Comparison of ENCODE assay signal across 8 mouse cellular contexts in genomic region chr1:125435369-125436135, GRCm38 (mm10). TPM values are rescaled to one million over a fixed set of nuclear protein-coding genes. Genes with fewer than 3 reads are reported as not detected.
A peak's percentile ranks its signal among the peaks of the same experiment; 100 is the strongest.
DNase-seq lines count a peak whose midpoint lies in the region; ATAC-seq lines count a peak whose summit lies in the region.

Actr3 (minus strand) TSS chr1:125435727.

- H3K36me3 ChIP-seq in forebrain, embryonic 14.5 days (ENCODE audit: control insufficient read depth, insufficient read depth, low read length), result no peaks in the 10 kb centered on the region
- no peaks in the 10 kb centered on the region for H3K36me3 ChIP-seq in neural tube, embryonic 15.5 days

- peak; percentile 100 for DNase-seq in ES-CJ7 (ENCODE audit: low read depth, low spot score)
- DNase-seq in cerebellum, adult 11 months, result peak; percentile 100
- peak; percentile 100 for DNase-seq in forebrain, embryonic 14.5 days (ENCODE audit: low spot score)
- DNase-seq in heart, postnatal 14 days, result peak; percentile 100
- peak; percentile 100 for DNase-seq in layer of hippocampus, adult 11-12 months (ENCODE audit: low spot score)
- peak; percentile 99 to 100 for DNase-seq in lung, adult 18-20 months
- peak; percentile 99 for DNase-seq in testis, postnatal 14 days (ENCODE audit: low spot score)

- peak within 1 kb of the TSS; percentile 82 for H3K4me3 ChIP-seq in forebrain, embryonic 14.5 days (ENCODE audit: low read depth, low read length)
- peak within 1 kb of the TSS; percentile 81 for H3K4me3 ChIP-seq in neural tube, embryonic 15.5 days (replicated peaks)

- H3K4me2 ChIP-seq in forebrain, embryonic 14.5 days (ENCODE audit: low read length), result peak within 1 kb of the TSS; percentile 67
- H3K4me2 ChIP-seq in neural tube, embryonic 15.5 days, result peak within 1 kb of the TSS; percentile 66

- ATAC-seq in forebrain, embryonic 14.5 days, result peak; percentile 96
- ATAC-seq in neural tube, embryonic 15.5 days (ENCODE audit: low FRiP score), result peak; percentile 96

- H3K27ac ChIP-seq in forebrain, embryonic 14.5 days (ENCODE audit: low read depth, low read length), result peak within 1 kb of the TSS; percentile 95
- peak within 1 kb of the TSS; percentile 97 for H3K27ac ChIP-seq in neural tube, embryonic 15.5 days (replicated peaks)

- H3K9me3 ChIP-seq in forebrain, embryonic 14.5 days (replicated peaks; ENCODE audit: control insufficient read depth, low read length), result no peaks in the 10 kb centered on the region
- no peaks in the 10 kb centered on the region for H3K9me3 ChIP-seq in neural tube, embryonic 15.5 days (replicated peaks)

- WGBS in forebrain, embryonic 14.5 days, result under 1% methylated on average over 48 of the region's 59 CpGs
- WGBS in neural tube, embryonic 15.5 days, result under 1% methylated on average over 50 of the region's 59 CpGs

- H3K27me3 ChIP-seq in forebrain, embryonic 14.5 days (replicated peaks; ENCODE audit: control insufficient read depth, insufficient read depth, low read length), result no peaks in the 10 kb centered on the region
- no peaks in the 10 kb centered on the region for H3K27me3 ChIP-seq in neural tube, embryonic 15.5 days (replicated peaks)

- peaks cover 8% of the 10 kb centered on the region for H3K4me1 ChIP-seq in forebrain, embryonic 14.5 days (ENCODE audit: control insufficient read depth, insufficient read depth, low read length)
- H3K4me1 ChIP-seq in neural tube, embryonic 15.5 days, result peaks cover 30% of the 10 kb centered on the region

- peak within 1 kb of the TSS; percentile 88 for H3K9ac ChIP-seq in forebrain, embryonic 14.5 days (ENCODE audit: low read length)
- H3K9ac ChIP-seq in neural tube, embryonic 15.5 days (replicated peaks), result peak within 1 kb of the TSS; percentile 94

- intact Hi-C loops in heart, postnatal 14 days (cut with DNase I), result loop anchor here (2.0 kb wide), 1 partner anchor 125 kb away; the partner anchor contains the start of gene Slc35f5

RNA-seq across cellular contexts. Expression of gene Actr3, which starts in this region (rescaled TPM):
- polyA plus RNA-seq in forebrain, embryonic 14.5 days (2014; fragmentation: Nextera tagmentation; extraction: Ambion mirVana), result 231 and 247 TPM in 2 replicates
- total RNA-seq in heart, postnatal 14 days (2021), result 100 to 1,000 TPM; 150 to 185 TPM
- polyA plus RNA-seq in neural tube, embryonic 15.5 days (2015; fragmentation: Nextera tagmentation; extraction: Ambion mirVana), result 214 and 250 TPM in 2 replicates

Comparison
In these comparisons a context has a peak if more than half of its experiments do, and no peak if none do; other contexts are left out.
1. Peak in every context shown above with its lines: DNase-seq, ATAC-seq, H3K4me3 ChIP-seq and H3K27ac ChIP-seq.